In genomic region chr17:24469336-24469909, GRCm38 (mm10) we compare ENCODE assay signal across 8 mouse cellular contexts. TPM values are rescaled to one million over a fixed set of nuclear protein-coding genes. Genes with fewer than 3 reads are reported as not detected.
A peak's percentile ranks its signal among the peaks of the same experiment; 100 is the strongest.
DNase-seq lines count a peak whose midpoint lies in the region; ATAC-seq and TF ChIP-seq lines count a peak whose summit lies in the region.

No protein-coding gene starts in this region.

- peak overlapping the region; percentile 84 for H3K27ac ChIP-seq in heart, postnatal 0 days (ENCODE audit: low read depth)
- peak overlapping the region; percentile 88 for H3K27ac ChIP-seq in hindbrain, embryonic 12.5 days
- peak overlapping the region; percentile 74 for H3K27ac ChIP-seq in midbrain, embryonic 11.5 days (ENCODE audit: low read depth, low read length)

- DNase-seq in heart, postnatal 0 days (ENCODE audit: low spot score) = no peak
- no peak for DNase-seq in heart, postnatal 36 days
- peak; percentile 36 for DNase-seq in MEL-GATA-1-ER (ENCODE audit: extremely low read depth, low read depth)
- DNase-seq in midbrain, embryonic 11.5 days (ENCODE audit: low spot score, missing footprints) = no peak
- no peak for DNase-seq in adrenal gland, postnatal 10 days
- DNase-seq in cerebellum, adult 18-20 months = no peak

- H3K36me3 ChIP-seq in heart, postnatal 0 days (replicated peaks; ENCODE audit: control insufficient read depth, insufficient read depth, low read length) = peaks cover 8% of the 10 kb centered on the region
- peaks cover 13% of the 10 kb centered on the region for H3K36me3 ChIP-seq in hindbrain, embryonic 12.5 days
- H3K36me3 ChIP-seq in midbrain, embryonic 11.5 days (ENCODE audit: control insufficient read depth, insufficient read depth, low read length) = no peaks in the 10 kb centered on the region

- intact Hi-C loops in heart, postnatal 36 days (cut with DNase I) = no loop called here

- peak overlapping the region; percentile 86 for H3K4me2 ChIP-seq in heart, postnatal 0 days (ENCODE audit: low read depth, low read length)
- peak overlapping the region; percentile 93 for H3K4me2 ChIP-seq in hindbrain, embryonic 12.5 days (replicated peaks)
- H3K4me2 ChIP-seq in midbrain, embryonic 11.5 days = peak overlapping the region; percentile 99

- no peak for ATAC-seq in heart, postnatal 0 days (ENCODE audit: insufficient read depth, low read depth)
- ATAC-seq in hindbrain, embryonic 12.5 days (ENCODE audit: low FRiP score) = no peak; the same call in 1 of the 2 replicates
- ATAC-seq in midbrain, embryonic 11.5 days (ENCODE audit: low FRiP score) = no peak
- no peak for ATAC-seq in inflammation-experienced regulatory T-cells, adult 6 months

- WGBS in heart, postnatal 0 days = 15% methylated on average over 7 of the region's 7 CpGs
- WGBS in hindbrain, embryonic 12.5 days = 16% methylated on average over 7 of the region's 7 CpGs
- 19% methylated on average over 7 of the region's 7 CpGs for WGBS in midbrain, embryonic 11.5 days

- TF ChIP-seq CTCF in heart, postnatal 0 days (IDR thresholded peaks at IDR 0.05; ENCODE audit: low read depth) = no peak

- no peak for TF ChIP-seq EP300 in heart, postnatal 0 days (IDR thresholded peaks at IDR 0.05; ENCODE audit: low read depth)

- H3K4me1 ChIP-seq in heart, postnatal 0 days (ENCODE audit: control insufficient read depth, insufficient read depth) = peaks cover 21% of the 10 kb centered on the region
- H3K4me1 ChIP-seq in hindbrain, embryonic 12.5 days = peaks cover 32% of the 10 kb centered on the region
- H3K4me1 ChIP-seq in midbrain, embryonic 11.5 days (ENCODE audit: control insufficient read depth, insufficient read depth, low read length) = peaks cover 20% of the 10 kb centered on the region

- peak overlapping the region; percentile 44 for H3K9ac ChIP-seq in heart, postnatal 0 days (replicated peaks; ENCODE audit: low read depth, low read length)
- peak overlapping the region; percentile 91 for H3K9ac ChIP-seq in hindbrain, embryonic 12.5 days
- peak overlapping the region; percentile 60 for H3K9ac ChIP-seq in midbrain, embryonic 11.5 days (ENCODE audit: low read length)

- no peaks in the 10 kb centered on the region for H3K9me3 ChIP-seq in heart, postnatal 0 days (replicated peaks; ENCODE audit: control insufficient read depth, low read length)
- no peaks in the 10 kb centered on the region for H3K9me3 ChIP-seq in hindbrain, embryonic 12.5 days (replicated peaks)
- no peaks in the 10 kb centered on the region for H3K9me3 ChIP-seq in midbrain, embryonic 11.5 days (ENCODE audit: control insufficient read depth, low read length)

- peak overlapping the region; percentile 66 for H3K4me3 ChIP-seq in heart, postnatal 0 days (ENCODE audit: low read depth, low read length)
- peak overlapping the region; percentile 90 for H3K4me3 ChIP-seq in hindbrain, embryonic 12.5 days
- peak overlapping the region; percentile 91 for H3K4me3 ChIP-seq in midbrain, embryonic 11.5 days (ENCODE audit: low read depth, low read length)

- H3K27me3 ChIP-seq in heart, postnatal 0 days (ENCODE audit: control insufficient read depth, insufficient read depth, low read length) = no peaks in the 10 kb centered on the region
- H3K27me3 ChIP-seq in hindbrain, embryonic 12.5 days = no peaks in the 10 kb centered on the region
- no peaks in the 10 kb centered on the region for H3K27me3 ChIP-seq in midbrain, embryonic 11.5 days (ENCODE audit: control insufficient read depth, insufficient read depth, low read length)

RNA-seq across cellular contexts. Expression of gene E4f1, which starts 0.7 kb away (rescaled TPM):
- total RNA-seq in heart, postnatal 0 days (2014; rRNA removed; ENCODE audit: low replicate concordance) = 19.6 and 20.6 TPM in 2 replicates
- polyA plus RNA-seq in heart, postnatal 0 days (2015; fragmentation: Nextera tagmentation; extraction: Ambion mirVana) = 14.0 and 17.8 TPM in 2 replicates
- total RNA-seq in heart, postnatal 36 days (2021) = 10 to 100 TPM; 11.0 to 12.4 TPM
- 35.3 and 39.4 TPM in 2 replicates for polyA plus RNA-seq in hindbrain, embryonic 12.5 days (2016; fragmentation: Nextera tagmentation; extraction: Ambion mirVana)
- polyA plus RNA-seq in midbrain, embryonic 11.5 days (2014; fragmentation: Nextera tagmentation; extraction: Ambion mirVana) = 10.2 and 14.7 TPM in 2 replicates
- polyA plus RNA-seq in inflammation-experienced regulatory T-cells, adult 6 months (2017; shearing (Covaris generic)) = 10 to 100 TPM; 22.1 to 49.8 (median 23.6) TPM
- 10 to 100 TPM; 19.0 to 25.2 TPM for total RNA-seq in adrenal gland, postnatal 10 days (2021)

RNA-seq across cellular contexts. Expression of gene Pgp, which starts 0.8 kb away (rescaled TPM):
- total RNA-seq in heart, postnatal 0 days (2014; rRNA removed; ENCODE audit: low replicate concordance) = 48.4 and 62.3 TPM in 2 replicates
- polyA plus RNA-seq in heart, postnatal 0 days (2015; fragmentation: Nextera tagmentation; extraction: Ambion mirVana) = 65.8 and 70.6 TPM in 2 replicates
- total RNA-seq in heart, postnatal 36 days (2021) = 10 to 100 TPM; 39.1 to 41.9 TPM
- polyA plus RNA-seq in hindbrain, embryonic 12.5 days (2016; fragmentation: Nextera tagmentation; extraction: Ambion mirVana) = 52.5 and 57.3 TPM in 2 replicates
- polyA plus RNA-seq in midbrain, embryonic 11.5 days (2014; fragmentation: Nextera tagmentation; extraction: Ambion mirVana) = 60.6 and 67.6 TPM in 2 replicates
- polyA plus RNA-seq in inflammation-experienced regulatory T-cells, adult 6 months (2017; shearing (Covaris generic)) = 1 to 10 TPM; 3.5 to 6.9 (median 4.6) TPM
- 10 to 100 TPM; 44.0 to 49.2 TPM for total RNA-seq in adrenal gland, postnatal 10 days (2021)

RNA-seq across cellular contexts. Expression of gene Bricd5, which starts 4.3 kb away (rescaled TPM):
- not detected in 2 replicates for total RNA-seq in heart, postnatal 0 days (2014; rRNA removed; ENCODE audit: low replicate concordance)
- not detected in 2 replicates for polyA plus RNA-seq in heart, postnatal 0 days (2015; fragmentation: Nextera tagmentation; extraction: Ambion mirVana)
- total RNA-seq in heart, postnatal 36 days (2021) = not detected
- 1.2 TPM in 1 of 2 replicates, not detected in the other for polyA plus RNA-seq in hindbrain, embryonic 12.5 days (2016; fragmentation: Nextera tagmentation; extraction: Ambion mirVana)
- polyA plus RNA-seq in midbrain, embryonic 11.5 days (2014; fragmentation: Nextera tagmentation; extraction: Ambion mirVana) = 0.32 TPM in 1 of 2 replicates, not detected in the other
- not detected for polyA plus RNA-seq in inflammation-experienced regulatory T-cells, adult 6 months (2017; shearing (Covaris generic))
- under 1 TPM; 0.36 to 0.51 TPM for total RNA-seq in adrenal gland, postnatal 10 days (2021)

RNA-seq across cellular contexts. Expression of gene Mlst8, which starts 9.5 kb away (rescaled TPM):
- total RNA-seq in heart, postnatal 0 days (2014; rRNA removed; ENCODE audit: low replicate concordance) = 12.4 and 44.9 TPM in 2 replicates
- 10.1 and 11.5 TPM in 2 replicates for polyA plus RNA-seq in heart, postnatal 0 days (2015; fragmentation: Nextera tagmentation; extraction: Ambion mirVana)
- 1 to 10 TPM; 8.1 to 9.0 TPM for total RNA-seq in heart, postnatal 36 days (2021)
- 35.2 and 36.9 TPM in 2 replicates for polyA plus RNA-seq in hindbrain, embryonic 12.5 days (2016; fragmentation: Nextera tagmentation; extraction: Ambion mirVana)
- polyA plus RNA-seq in midbrain, embryonic 11.5 days (2014; fragmentation: Nextera tagmentation; extraction: Ambion mirVana) = 28.9 and 30.3 TPM in 2 replicates
- polyA plus RNA-seq in inflammation-experienced regulatory T-cells, adult 6 months (2017; shearing (Covaris generic)) = 10 to 100 TPM; 14.0 to 14.9 (median 14.5) TPM
- total RNA-seq in adrenal gland, postnatal 10 days (2021) = 10 to 100 TPM; 20.3 to 23.9 TPM

RNA-seq across cellular contexts. Expression of gene Caskin1, which starts 19.0 kb away (rescaled TPM):
- total RNA-seq in heart, postnatal 0 days (2014; rRNA removed; ENCODE audit: low replicate concordance) = 0.11 TPM in 1 of 2 replicates, not detected in the other
- polyA plus RNA-seq in heart, postnatal 0 days (2015; fragmentation: Nextera tagmentation; extraction: Ambion mirVana) = 0.14 TPM in 2 replicates
- total RNA-seq in heart, postnatal 36 days (2021) = under 1 TPM; 0.11 to 0.14 TPM
- polyA plus RNA-seq in hindbrain, embryonic 12.5 days (2016; fragmentation: Nextera tagmentation; extraction: Ambion mirVana) = 24.2 and 25.0 TPM in 2 replicates
- 5.5 and 6.2 TPM in 2 replicates for polyA plus RNA-seq in midbrain, embryonic 11.5 days (2014; fragmentation: Nextera tagmentation; extraction: Ambion mirVana)
- under 1 TPM in 2 of 3 experiments, not detected in 1; 0.16 to 0.23 TPM for polyA plus RNA-seq in inflammation-experienced regulatory T-cells, adult 6 months (2017; shearing (Covaris generic))
- 10 to 100 TPM; 11.1 to 26.5 TPM for total RNA-seq in adrenal gland, postnatal 10 days (2021)
